Mouse (Mus musculus) cerebellum, postnatal 14 days (tissue): ENCODE measurements around the gene Tmigd1.
"Not testable (repeated sequence)": the region's sequence is repeated elsewhere in the genome, so short reads cannot be mapped to it uniquely, and the experiment has no call there.

Source experiments
- DNase-seq, 2 experiments: peaks; one replicate each; pipeline ENCODE4 v3.0.0; 2021; ENCODE audit warnings: mixed read lengths in 2 of 2

Gene Tmigd1

GRCm38 (mm10) chr11:76899758-76900738, 1.9 kb upstream of the Tmigd1 start:
- peak in 1 of 2 experiments; percentile 47 for DNase-seq

- no peak for DNase-seq
Measured at GRCm38 (mm10) chr11:76904340-76904739, 2.4 kb downstream of the Tmigd1 start.

- DNase-seq = no peak
Measured at GRCm38 (mm10) chr11:76908651-76909050, 6.7 kb downstream of the Tmigd1 start.

GRCm38 (mm10) chr11:76911325-76912054, 9.5 kb downstream of the Tmigd1 start:
- DNase-seq = peak; percentile 57 to 60

- peak; percentile 61 to 73 for DNase-seq
Measured at GRCm38 (mm10) chr11:76912055-76912395, 10.1 kb downstream of the Tmigd1 start.

GRCm38 (mm10) chr11:76914366-76914765, 12.4 kb downstream of the Tmigd1 start:
- no peak for DNase-seq

GRCm38 (mm10) chr11:76916539-76917229, 14.7 kb downstream of the Tmigd1 start:
- DNase-seq = no peak

- no peak for DNase-seq
Measured at GRCm38 (mm10) chr11:76917230-76917548, 15.2 kb downstream of the Tmigd1 start.

GRCm38 (mm10) chr11:76920607-76921006, 18.6 kb downstream of the Tmigd1 start:
- no peak for DNase-seq

- DNase-seq = no peak
Measured at GRCm38 (mm10) chr11:76924759-76925236, 22.8 kb downstream of the Tmigd1 start, which contains the start of gene Blmh. TSS of gene Blmh (plus strand) at chr11:76924809.

GRCm38 (mm10) chr11:76928586-76928985, 26.6 kb downstream of the Tmigd1 start:
- not testable (repeated sequence) for DNase-seq

- DNase-seq = no peak
Measured at GRCm38 (mm10) chr11:76933209-76933608, 31.2 kb downstream of the Tmigd1 start.

- DNase-seq = no peak
Measured at GRCm38 (mm10) chr11:76936578-76936977, 34.6 kb downstream of the Tmigd1 start.

- DNase-seq = no peak
Measured at GRCm38 (mm10) chr11:76944839-76945238, 42.9 kb downstream of the Tmigd1 start.

- peak; percentile 96 to 97 for DNase-seq
Measured at GRCm38 (mm10) chr11:76945386-76946202, 43.6 kb downstream of the Tmigd1 start.

- DNase-seq = peak; percentile 38 to 43
Measured at GRCm38 (mm10) chr11:76946203-76946585, 44.2 kb downstream of the Tmigd1 start.

GRCm38 (mm10) chr11:76953536-76953935, 51.6 kb downstream of the Tmigd1 start:
- no peak for DNase-seq

GRCm38 (mm10) chr11:76965703-76966102, 63.7 kb downstream of the Tmigd1 start:
- DNase-seq = no peak
